Mouse (Mus musculus) layer of hippocampus, adult 18-20 months (tissue): Measurements from ENCODE around the gene Gm21677. TPM values are rescaled to one million over a fixed set of nuclear protein-coding genes. Genes with fewer than 3 reads are reported as not detected.
"Not testable (repeated sequence)": the region's sequence is repeated elsewhere in the genome, so short reads cannot be mapped to it uniquely, and the experiment has no call there.

Experiments
- DNase-seq, 2 experiments: peaks; one replicate each; pipeline ENCODE4 v3.0.0; 2022; ENCODE audit warnings: low spot score in 2 of 2
- long read RNA-seq: library from polyadenylated mRNA; stranded (forward); transcript quantifications from one replicate; pipeline ENCODE4 v2.0.0, GENCODE M21; 2021
- total RNA-seq, 2 experiments: library from RNA; stranded (reverse); gene quantifications; 2 replicates each; pipeline ENCODE4 v1.2.3; 2021

Gene Gm21677
- total RNA-seq = not detected
- long read RNA-seq = 0 reads

DNA sequence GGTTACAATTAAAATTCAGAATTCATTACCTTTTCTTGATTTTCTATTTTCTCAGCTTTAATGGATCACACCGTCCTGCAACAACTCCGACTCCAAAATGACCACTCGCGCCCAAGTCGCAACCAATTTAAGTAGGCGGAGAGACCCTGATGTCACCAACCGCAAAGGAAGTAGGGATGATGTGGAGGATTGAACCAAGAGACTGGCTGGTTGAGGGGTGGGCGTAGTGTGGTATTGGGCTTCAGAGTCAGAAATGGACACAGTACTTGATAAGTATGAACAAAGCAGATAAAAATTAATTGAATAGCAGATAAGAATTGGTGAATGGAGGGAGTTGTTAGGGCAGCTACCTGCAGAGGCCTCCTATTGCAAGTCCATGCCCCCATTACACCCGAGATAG, at the start of gene Gm21677:
Gene Gm21677 (minus strand): TSS at position 101 of the 400 bp plus-strand sequence.
- not testable (repeated sequence) for DNase-seq

DNA sequence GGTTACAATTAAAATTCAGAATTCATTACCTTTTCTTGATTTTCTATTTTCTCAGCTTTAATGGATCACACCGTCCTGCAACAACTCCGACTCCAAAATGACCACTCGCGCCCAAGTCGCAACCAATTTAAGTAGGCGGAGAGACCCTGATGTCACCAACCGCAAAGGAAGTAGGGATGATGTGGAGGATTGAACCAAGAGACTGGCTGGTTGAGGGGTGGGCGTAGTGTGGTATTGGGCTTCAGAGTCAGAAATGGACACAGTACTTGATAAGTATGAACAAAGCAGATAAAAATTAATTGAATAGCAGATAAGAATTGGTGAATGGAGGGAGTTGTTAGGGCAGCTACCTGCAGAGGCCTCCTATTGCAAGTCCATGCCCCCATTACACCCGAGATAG, 39.0 kb upstream of the Gm21677 start, which contains the start of gene Gm21693:
Gene Gm21693 (minus strand): TSS at position 101 of the 400 bp plus-strand sequence.
- not testable (repeated sequence) for DNase-seq

- DNase-seq = peak in 1 of 2 experiments; percentile 7
Observed at GRCm38 (mm10) chrY:3340661-3341060, 34.4 kb upstream of the Gm21677 start.

Other genes with a start within 250 kb of the Gm21677 start
- gene Gm21693, start 38.9 kb upstream of the Gm21677 start, total RNA-seq = not detected
- not detected for gene Gm21704, start 103.7 kb upstream of the Gm21677 start, total RNA-seq
- gene Gm21708, start 103.7 kb upstream of the Gm21677 start, total RNA-seq = not detected